Mouse (Mus musculus): Measurements from ENCODE around the gene Fam129a.
"Not testable (repeated sequence)": the region's sequence is repeated elsewhere in the genome, so short reads cannot be mapped to it uniquely, and the experiment has no call there.

The Fam129a gene

GRCm38 (mm10) chr1:151584182-151584471, 13.1 kb downstream of the Fam129a start:
- DNase-seq (ENCODE audit: low spot score) = no peak

- no peak for DNase-seq (ENCODE audit: low spot score)
Observed at GRCm38 (mm10) chr1:151584565-151585216, 13.7 kb downstream of the Fam129a start.

GRCm38 (mm10) chr1:151585647-151586046, 14.7 kb downstream of the Fam129a start:
- no peak for DNase-seq (ENCODE audit: low spot score)

GRCm38 (mm10) chr1:151592085-151593017, 21.4 kb downstream of the Fam129a start:
- DNase-seq (ENCODE audit: low spot score) = no peak

- no peak for DNase-seq (ENCODE audit: low spot score)
Observed at GRCm38 (mm10) chr1:151594906-151595305, 23.9 kb downstream of the Fam129a start.

GRCm38 (mm10) chr1:151595600-151596299, 24.8 kb downstream of the Fam129a start:
- no peak for DNase-seq (ENCODE audit: low spot score)

- no peak for DNase-seq (ENCODE audit: low spot score)
Observed at GRCm38 (mm10) chr1:151596562-151596961, 25.6 kb downstream of the Fam129a start.

- no peak for DNase-seq (ENCODE audit: low spot score)
Observed at GRCm38 (mm10) chr1:151597677-151598297, 26.8 kb downstream of the Fam129a start.

GRCm38 (mm10) chr1:151598876-151599275, 27.9 kb downstream of the Fam129a start:
- DNase-seq (ENCODE audit: low spot score) = no peak

- DNase-seq (ENCODE audit: low spot score) = no peak
Observed at GRCm38 (mm10) chr1:151604328-151604727, 33.3 kb downstream of the Fam129a start.

GRCm38 (mm10) chr1:151607957-151608356, 37.0 kb downstream of the Fam129a start:
- DNase-seq (ENCODE audit: low spot score) = not testable (repeated sequence)

GRCm38 (mm10) chr1:151610621-151611020, 39.6 kb downstream of the Fam129a start:
- DNase-seq (ENCODE audit: low spot score) = no peak

GRCm38 (mm10) chr1:151614320-151614935, 43.4 kb downstream of the Fam129a start:
- no peak for DNase-seq (ENCODE audit: low spot score)

GRCm38 (mm10) chr1:151615625-151616024, 44.6 kb downstream of the Fam129a start:
- no peak for DNase-seq (ENCODE audit: low spot score)

- no peak for DNase-seq (ENCODE audit: low spot score)
Observed at GRCm38 (mm10) chr1:151616555-151617205, 45.7 kb downstream of the Fam129a start.

GRCm38 (mm10) chr1:151618251-151618650, 47.3 kb downstream of the Fam129a start:
- no peak for DNase-seq (ENCODE audit: low spot score)

GRCm38 (mm10) chr1:151619281-151619711, 48.3 kb downstream of the Fam129a start:
- no peak for DNase-seq (ENCODE audit: low spot score)

GRCm38 (mm10) chr1:151620730-151621129, 49.7 kb downstream of the Fam129a start:
- DNase-seq (ENCODE audit: low spot score) = no peak

GRCm38 (mm10) chr1:151624442-151625226, 53.6 kb downstream of the Fam129a start:
- no peak for DNase-seq (ENCODE audit: low spot score)

GRCm38 (mm10) chr1:151625260-151625659, 54.3 kb downstream of the Fam129a start:
- no peak for DNase-seq (ENCODE audit: low spot score)

Measured in urinary bladder, postnatal 10 days (tissue).